Mouse (Mus musculus) midbrain, embryonic 16.5 days (tissue): Measurements from ENCODE around the gene Tbcc. TPM values are rescaled to one million over a fixed set of nuclear protein-coding genes. Genes with fewer than 3 reads are reported as not detected.

Experiments used
- ATAC-seq: fragments of 200-750 bp; cut with Nextera tagmentation; 2 replicates; pipeline ENCODE4 v1.8.0; 2017; ENCODE audit warnings: moderate TSS enrichment
- H3K27ac ChIP-seq: fragments of 300-500 bp; sonication (generic); 2 replicates; pipeline ENCODE4 v1.5.1; 2014; ENCODE audit warnings: mild to moderate bottlenecking, low read length, mixed read lengths
- H3K27me3 ChIP-seq: fragments of 300-500 bp; sonication (generic); 2 replicates; pipeline ENCODE4 v1.6.1; 2014; ENCODE audit warnings: low read depth, low read length, mixed read lengths; ENCODE audit not compliant: control insufficient read depth, insufficient read depth
- H3K36me3 ChIP-seq: fragments of 300-500 bp; sonication (generic); 2 replicates; pipeline ENCODE4 v1.6.1; 2014; ENCODE audit warnings: mild to moderate bottlenecking, low read length, moderate library complexity, mixed read lengths; ENCODE audit not compliant: control insufficient read depth, insufficient read depth
- H3K4me1 ChIP-seq: fragments of 300-500 bp; sonication (generic); 2 replicates; pipeline ENCODE4 v1.6.1; 2014; ENCODE audit warnings: mild to moderate bottlenecking, low read length, mixed read lengths; ENCODE audit not compliant: control insufficient read depth, insufficient read depth
- H3K4me2 ChIP-seq: fragments of 300-500 bp; sonication (generic); 2 replicates; pipeline ENCODE4 v1.6.1; 2014; ENCODE audit warnings: mild to moderate bottlenecking, low read length, mixed read lengths
- H3K4me3 ChIP-seq: fragments of 300-500 bp; sonication (generic); 2 replicates; pipeline ENCODE4 v1.5.1; 2014; ENCODE audit warnings: low read depth, mild to moderate bottlenecking, low read length, moderate library complexity, mixed read lengths
- H3K9ac ChIP-seq: fragments of 300-500 bp; sonication (generic); 2 replicates; pipeline ENCODE4 v1.6.1; 2014; ENCODE audit warnings: low read depth, low read length, mixed read lengths
- H3K9me3 ChIP-seq: fragments of 300-500 bp; sonication (generic); replicated peaks from 2 replicates; pipeline ENCODE4 v1.6.1; 2014; ENCODE audit warnings: mild to moderate bottlenecking, low read length, mixed read lengths; ENCODE audit not compliant: control insufficient read depth, poor library complexity, severe bottlenecking
- WGBS: fragments of 180-500 bp; shearing (Covaris S2); extraction: QIAGEN DNeasy Blood & Tissue Kit; methylation state at CpG from one replicate; pipeline ENCODE4 v1.1.7; 2014; 5-methylcytosine and 5-hydroxymethylcytosine counted together
- polyA plus RNA-seq: library from polyadenylated mRNA; unstranded; fragments of >200 nt; fragmentation: Nextera tagmentation; extraction: Ambion mirVana; gene quantifications from 2 replicates; pipeline ENCODE4 v1.2.1, GENCODE M21; 2015

Tbcc gene
- polyA plus RNA-seq, 1 experiment from 2014 or later: 49.5 TPM

GRCm38 (mm10) chr17:46933557-46934348 lies 43.3 kb downstream of the Tbcc start:
- Histone ChIP-seq H3K4me2 (no peak overlapping the region), H3K9ac (no peak overlapping the region), H3K27ac (no peak overlapping the region), H3K36me3 (peaks cover 69% of the 10 kb centered on the region), H3K4me3 (no peak overlapping the region), H3K9me3 (no peaks in the 10 kb centered on the region), H3K27me3 (no peaks in the 10 kb centered on the region), H3K4me1 (no peaks in the 10 kb centered on the region)
- WGBS: 85% methylated on average over 19 of the region's 19 CpGs
- ATAC-seq: no peak

- H3K4me1 ChIP-seq: no peaks in the 10 kb centered on the region
- 94% methylated on average over 8 of the region's 8 CpGs for WGBS
- no peak overlapping the region for H3K9ac ChIP-seq
- H3K9me3 ChIP-seq: no peaks in the 10 kb centered on the region
- H3K36me3 ChIP-seq: peaks cover 64% of the 10 kb centered on the region
- H3K4me2 ChIP-seq: no peak overlapping the region
- no peak for ATAC-seq
- H3K4me3 ChIP-seq: no peak overlapping the region
- no peak overlapping the region for H3K27ac ChIP-seq
- H3K27me3 ChIP-seq: no peaks in the 10 kb centered on the region
Observed at GRCm38 (mm10) chr17:46940461-46940860, 50.0 kb downstream of the Tbcc start.

Other genes with a start within 250 kb of the Tbcc start
- 32.4 and 39.7 TPM in 2 replicates for gene Klc4, start 244.7 kb upstream of the Tbcc start, polyA plus RNA-seq
- gene Mrpl2, start 244.5 kb upstream of the Tbcc start, polyA plus RNA-seq: 58.9 and 60.8 TPM in 2 replicates
- gene Cul7, start 240.3 kb upstream of the Tbcc start, polyA plus RNA-seq: 41.9 and 47.6 TPM in 2 replicates
- 51.8 and 52.4 TPM in 2 replicates for gene Rrp36, start 216.3 kb upstream of the Tbcc start, polyA plus RNA-seq
- gene Mea1, start 211.9 kb upstream of the Tbcc start, polyA plus RNA-seq: 285 and 318 TPM in 2 replicates
- gene Klhdc3, start 209.8 kb upstream of the Tbcc start, polyA plus RNA-seq: 173 TPM in 2 replicates
- 94.8 and 102 TPM in 2 replicates for gene Ppp2r5d, start 185.6 kb upstream of the Tbcc start, polyA plus RNA-seq
- 22.6 and 22.7 TPM in 2 replicates for gene Pex6, start 179.2 kb upstream of the Tbcc start, polyA plus RNA-seq
- gene Gnmt, start 161.5 kb upstream of the Tbcc start, polyA plus RNA-seq: 0.68 and 0.83 TPM in 2 replicates
- gene Cnpy3, start 138.5 kb upstream of the Tbcc start, polyA plus RNA-seq: 67.7 and 67.8 TPM in 2 replicates
- gene Ptcra, start 127.0 kb upstream of the Tbcc start, polyA plus RNA-seq: not detected in 2 replicates
- 48.1 and 53.7 TPM in 2 replicates for gene 2310039H08Rik, start 118.0 kb upstream of the Tbcc start, polyA plus RNA-seq
- 78.4 and 84.2 TPM in 2 replicates for gene Rpl7l1, start 108.0 kb upstream of the Tbcc start, polyA plus RNA-seq
- gene Bicral, start 32.2 kb upstream of the Tbcc start, polyA plus RNA-seq: 9.5 and 10.9 TPM in 2 replicates
- not detected in 2 replicates for gene Prph2, start 19.8 kb downstream of the Tbcc start, polyA plus RNA-seq
- gene Ubr2, start 119.9 kb downstream of the Tbcc start, polyA plus RNA-seq: 14.3 and 14.7 TPM in 2 replicates